Comparison of ENCODE assay signal across 11 mouse cellular contexts in the genomic region with DNA sequence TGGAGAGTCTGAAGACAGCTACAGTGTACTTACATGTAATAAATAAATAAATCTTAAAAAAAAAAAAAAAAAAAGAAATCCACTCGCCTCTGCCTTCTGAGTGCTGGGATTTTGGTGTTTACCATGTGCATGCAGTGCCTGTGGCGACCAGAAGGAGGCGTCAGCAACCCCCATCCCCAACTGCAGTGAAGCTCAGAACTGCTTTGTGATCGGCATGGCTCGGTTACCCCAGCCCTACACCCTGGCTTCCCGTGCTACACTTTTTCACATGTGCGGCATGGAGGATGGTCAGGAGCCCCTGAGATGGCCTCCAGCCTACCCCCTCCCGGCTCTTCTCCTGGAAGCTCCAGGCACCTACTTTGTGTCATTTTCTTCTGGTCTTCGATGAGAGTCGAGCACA. TPM values are rescaled to one million over a fixed set of nuclear protein-coding genes. Genes with fewer than 3 reads are reported as not detected.
DNase-seq lines count a peak whose midpoint lies in the region; ATAC-seq and TF ChIP-seq lines count a peak whose summit lies in the region.
"Had no signal": no experiment of that assay in that cellular context is flagged by ENCODE, and none has a peak within 500 bp of the region (broad histone marks: within the 10 kb centered on the region; RNA-seq: fewer than 3 reads in every experiment).

No protein-coding gene starts in this region.

- H3K4me2 ChIP-seq in kidney, postnatal 0 days (ENCODE audit: low read length), result no peak overlapping the region
- H3K4me2 ChIP-seq in kidney, embryonic 14.5 days (replicated peaks; ENCODE audit: low read depth, low read length), result no peak overlapping the region
- H3K4me2 ChIP-seq: embryonic facial prominence, embryonic 13.5 days; heart, embryonic 12.5 days had no signal

- TF ChIP-seq CTCF in kidney, postnatal 0 days (IDR thresholded peaks at IDR 0.05; ENCODE audit: low read depth), result peak; percentile 43

- ATAC-seq in kidney, postnatal 0 days (replicated peaks; ENCODE audit: low FRiP score, low read depth), result no peak
- no peak for ATAC-seq in kidney, embryonic 14.5 days (ENCODE audit: low FRiP score, low TSS enrichment)

- no peak overlapping the region for H3K9ac ChIP-seq in kidney, postnatal 0 days (ENCODE audit: low read depth, low read length)
- no peak overlapping the region for H3K9ac ChIP-seq in kidney, embryonic 14.5 days (ENCODE audit: low read depth, low read length)
- H3K9ac ChIP-seq: embryonic facial prominence, embryonic 13.5 days; heart, embryonic 12.5 days; liver, embryonic 13.5 days had no signal

- H3K4me3 ChIP-seq in kidney, postnatal 0 days (replicated peaks; ENCODE audit: low read depth, low read length), result no peak overlapping the region
- H3K4me3 ChIP-seq in kidney, embryonic 14.5 days (ENCODE audit: low read length), result no peak overlapping the region
- H3K4me3 ChIP-seq: embryonic facial prominence, embryonic 13.5 days; heart, embryonic 12.5 days; liver, embryonic 13.5 days had no signal

- H3K9me3 ChIP-seq in kidney, postnatal 0 days (replicated peaks; ENCODE audit: low read length), result no peaks in the 10 kb centered on the region
- H3K9me3 ChIP-seq in kidney, embryonic 14.5 days (ENCODE audit: control insufficient read depth, low read length), result no peaks in the 10 kb centered on the region
- H3K9me3 ChIP-seq: embryonic facial prominence, embryonic 13.5 days; heart, embryonic 12.5 days; liver, embryonic 13.5 days had no signal

- no peak overlapping the region for H3K27ac ChIP-seq in kidney, postnatal 0 days
- H3K27ac ChIP-seq in kidney, embryonic 14.5 days (ENCODE audit: low read depth, low read length), result no peak overlapping the region
- H3K27ac ChIP-seq: embryonic facial prominence, embryonic 13.5 days; liver, embryonic 13.5 days had no signal

- no peaks in the 10 kb centered on the region for H3K27me3 ChIP-seq in kidney, postnatal 0 days (ENCODE audit: insufficient read depth, low read length)
- no peaks in the 10 kb centered on the region for H3K27me3 ChIP-seq in kidney, embryonic 14.5 days (ENCODE audit: control insufficient read depth, insufficient read depth, low read length)
- H3K27me3 ChIP-seq: embryonic facial prominence, embryonic 13.5 days had no signal

- H3K36me3 ChIP-seq in kidney, postnatal 0 days (ENCODE audit: insufficient read depth, low read length), result no peaks in the 10 kb centered on the region
- H3K36me3 ChIP-seq in kidney, embryonic 14.5 days (ENCODE audit: control insufficient read depth, insufficient read depth, low read length), result no peaks in the 10 kb centered on the region
- H3K36me3 ChIP-seq: embryonic facial prominence, embryonic 13.5 days; heart, embryonic 12.5 days; liver, embryonic 13.5 days had no signal

- 0 out of 2 replicates have a peak, but pooled peaks cover 2% of the 10 kb centered on the region for H3K4me1 ChIP-seq in kidney, postnatal 0 days (replicated peaks; ENCODE audit: insufficient read depth, low read length)
- H3K4me1 ChIP-seq in kidney, embryonic 14.5 days (ENCODE audit: control insufficient read depth, insufficient read depth, low read length), result no peaks in the 10 kb centered on the region

- no peak for DNase-seq in kidney, postnatal 0 days (ENCODE audit: low spot score)
- peak; percentile 45 to 51 for DNase-seq in B cell, adult 2 months
- peak; percentile 64 for DNase-seq in ES-CJ7 (ENCODE audit: low read depth, low spot score)
- DNase-seq in lung, postnatal 10 days, result peak; percentile 30
- DNase-seq in adrenal gland, adult 18-20 months (ENCODE audit: low spot score in 2 of 2), result no peak
- no peak for DNase-seq in left cerebral cortex, adult 8-10 months (ENCODE audit: low spot score in 2 of 2)
- DNase-seq: liver, embryonic 13.5 days had no signal

- WGBS in kidney, postnatal 0 days, result 66% methylated on average over 10 of the region's 10 CpGs
- 70% methylated on average over 10 of the region's 10 CpGs for WGBS in kidney, embryonic 14.5 days

RNA-seq across cellular contexts. Expression of a gene that starts 11.4 kb away (rescaled TPM):
- polyA plus RNA-seq in kidney, postnatal 0 days (2015; fragmentation: Nextera tagmentation; extraction: Ambion mirVana), result 38.3 and 42.7 TPM in 2 replicates
- 39.5 and 63.9 TPM in 2 replicates for polyA plus RNA-seq in kidney, embryonic 14.5 days (2014; fragmentation: Nextera tagmentation; extraction: Ambion mirVana)
- 10 to 100 TPM; 46.0 to 50.6 TPM for total RNA-seq in adrenal gland, adult 18-20 months (2021)
- 10 to 100 TPM; 87.9 to 95.7 (median 93.4) TPM for total RNA-seq in left cerebral cortex, adult 8-10 months (2022)

RNA-seq across cellular contexts. Expression of a gene that starts 12.2 kb away (rescaled TPM):
- polyA plus RNA-seq in kidney, postnatal 0 days (2015; fragmentation: Nextera tagmentation; extraction: Ambion mirVana), result 0.22 and 0.47 TPM in 2 replicates
- 0.07 and 0.22 TPM in 2 replicates for polyA plus RNA-seq in kidney, embryonic 14.5 days (2014; fragmentation: Nextera tagmentation; extraction: Ambion mirVana)
- 1 to 10 TPM; 1.6 to 2.6 TPM for total RNA-seq in adrenal gland, adult 18-20 months (2021)
- 1 to 10 TPM in 3 of 4 experiments, under 1 TPM in 1; 0.58 to 2.1 (median 1.1) TPM for total RNA-seq in left cerebral cortex, adult 8-10 months (2022)
- polyA plus RNA-seq: liver, embryonic 13.5 days; stomach, embryonic 14.5 days had no signal

RNA-seq across cellular contexts. Expression of a gene that starts 31.7 kb away (rescaled TPM):
- 135 and 138 TPM in 2 replicates for polyA plus RNA-seq in kidney, postnatal 0 days (2015; fragmentation: Nextera tagmentation; extraction: Ambion mirVana)
- polyA plus RNA-seq in kidney, embryonic 14.5 days (2014; fragmentation: Nextera tagmentation; extraction: Ambion mirVana), result 180 and 182 TPM in 2 replicates
- 10 to 100 TPM; 30.6 to 37.2 TPM for total RNA-seq in adrenal gland, adult 18-20 months (2021)
- 10 to 100 TPM; 86.7 to 96.0 (median 87.8) TPM for total RNA-seq in left cerebral cortex, adult 8-10 months (2022)

RNA-seq across cellular contexts. Expression of a gene that starts 58.8 kb away (rescaled TPM):
- polyA plus RNA-seq in kidney, postnatal 0 days (2015; fragmentation: Nextera tagmentation; extraction: Ambion mirVana), result 0.32 and 0.55 TPM in 2 replicates
- polyA plus RNA-seq in kidney, embryonic 14.5 days (2014; fragmentation: Nextera tagmentation; extraction: Ambion mirVana), result 0.46 and 1.4 TPM in 2 replicates
- under 1 TPM; 0.60 to 0.67 TPM for total RNA-seq in adrenal gland, adult 18-20 months (2021)
- 100 to 1,000 TPM; 141 to 172 (median 154) TPM for total RNA-seq in left cerebral cortex, adult 8-10 months (2022)

Comparison
In these comparisons a context has a peak if more than half of its experiments do, and no peak if none do; other contexts are left out.
1. DNase-seq: peak in B cell, adult 2 months (2 of 2), ES-CJ7 (single experiment) and lung, postnatal 10 days (single experiment); none in kidney, postnatal 0 days (single experiment), adrenal gland, adult 18-20 months (0 of 2) and left cerebral cortex, adult 8-10 months (0 of 2).